Mouse (Mus musculus): ENCODE measurements around the gene Flvcr1. TPM values are rescaled to one million over a fixed set of nuclear protein-coding genes. Genes with fewer than 3 reads are reported as not detected.

The Flvcr1 gene
- polyA plus RNA-seq, 1 experiment from 2014 or later = 3.3 TPM

GRCm38 (mm10) chr1:190964992-190965780, 60.8 kb downstream of the Flvcr1 start:
- Histone ChIP-seq H3K36me3 (ENCODE audit: control insufficient read depth, insufficient read depth) (no peaks in the 10 kb centered on the region), H3K27me3 (ENCODE audit: control insufficient read depth, insufficient read depth, low read length) (no peaks in the 10 kb centered on the region), H3K27ac (ENCODE audit: low read length) (peak overlapping the region; percentile 81), H3K4me3 (ENCODE audit: low read length) (no peak overlapping the region), H3K9me3 (replicated peaks; ENCODE audit: control insufficient read depth, low read length) (no peaks in the 10 kb centered on the region), H3K4me2 (ENCODE audit: low read depth, low read length) (no peak overlapping the region), H3K4me1 (ENCODE audit: control insufficient read depth, insufficient read depth, low read length) (peaks cover 33% of the 10 kb centered on the region), H3K9ac (ENCODE audit: low read length) (no peak overlapping the region)
- WGBS = 36% methylated on average over 15 of the region's 15 CpGs
- peak; percentile 42; the same call in 1 of the 2 replicates for ATAC-seq (replicated peaks; ENCODE audit: extremely low read depth, insufficient read depth, low FRiP score)

GRCm38 (mm10) chr1:190962760-190963159, 63.2 kb downstream of the Flvcr1 start:
- H3K4me2 ChIP-seq (ENCODE audit: low read depth, low read length) = no peak overlapping the region
- WGBS = 86% methylated on average over 3 of the region's 3 CpGs
- H3K27ac ChIP-seq (ENCODE audit: low read length) = no peak overlapping the region
- H3K4me1 ChIP-seq (ENCODE audit: control insufficient read depth, insufficient read depth, low read length) = peaks cover 26% of the 10 kb centered on the region
- H3K4me3 ChIP-seq (ENCODE audit: low read length) = no peak overlapping the region
- no peaks in the 10 kb centered on the region for H3K9me3 ChIP-seq (replicated peaks; ENCODE audit: control insufficient read depth, low read length)
- H3K27me3 ChIP-seq (ENCODE audit: control insufficient read depth, insufficient read depth, low read length) = no peaks in the 10 kb centered on the region
- ATAC-seq (replicated peaks; ENCODE audit: extremely low read depth, insufficient read depth, low FRiP score) = no peak
- peaks cover 11% of the 10 kb centered on the region for H3K36me3 ChIP-seq (ENCODE audit: control insufficient read depth, insufficient read depth)
- H3K9ac ChIP-seq (ENCODE audit: low read length) = no peak overlapping the region

- no peak for ATAC-seq (replicated peaks; ENCODE audit: extremely low read depth, insufficient read depth, low FRiP score)
- peak overlapping the region; percentile 67 for H3K27ac ChIP-seq (ENCODE audit: low read length)
- H3K9ac ChIP-seq (ENCODE audit: low read length) = no peak overlapping the region
These were observed 67.1 kb downstream of the Flvcr1 start for GRCm38 (mm10) chr1:190958821-190959220.

More at GRCm38 (mm10) chr1:190958821-190959220, 67.1 kb downstream of the Flvcr1 start:
- Histone ChIP-seq H3K27me3 (ENCODE audit: control insufficient read depth, insufficient read depth, low read length) (no peaks in the 10 kb centered on the region), H3K9me3 (replicated peaks; ENCODE audit: control insufficient read depth, low read length) (no peaks in the 10 kb centered on the region), H3K4me1 (ENCODE audit: control insufficient read depth, insufficient read depth, low read length) (peaks cover 17% of the 10 kb centered on the region), H3K36me3 (ENCODE audit: control insufficient read depth, insufficient read depth) (peaks cover 34% of the 10 kb centered on the region), H3K4me3 (ENCODE audit: low read length) (no peak overlapping the region), H3K4me2 (ENCODE audit: low read depth, low read length) (no peak overlapping the region)
- 45% methylated on average over 5 of the region's 5 CpGs for WGBS

Other genes starting within 250 kb of the Flvcr1 start
- gene Rps6kc1, start 114.4 kb downstream of the Flvcr1 start, polyA plus RNA-seq (2015; fragmentation: Nextera tagmentation; extraction: Ambion mirVana) = 10.3 TPM in 2 replicates
- gene Angel2, start 101.0 kb downstream of the Flvcr1 start, polyA plus RNA-seq (2015; fragmentation: Nextera tagmentation; extraction: Ambion mirVana) = 29.5 and 30.1 TPM in 2 replicates
- 48.3 and 50.6 TPM in 2 replicates for gene Vash2, start 46.9 kb downstream of the Flvcr1 start, polyA plus RNA-seq (2015; fragmentation: Nextera tagmentation; extraction: Ambion mirVana)
- not detected in 2 replicates for gene Spata45, start 10.5 kb upstream of the Flvcr1 start, polyA plus RNA-seq (2015; fragmentation: Nextera tagmentation; extraction: Ambion mirVana)
- 17.9 and 20.3 TPM in 2 replicates for gene Tatdn3, start 36.8 kb upstream of the Flvcr1 start, polyA plus RNA-seq (2015; fragmentation: Nextera tagmentation; extraction: Ambion mirVana)
- gene Nsl1, start 36.9 kb upstream of the Flvcr1 start, polyA plus RNA-seq (2015; fragmentation: Nextera tagmentation; extraction: Ambion mirVana) = 12.0 and 15.4 TPM in 2 replicates
- 2.2 and 2.8 TPM in 2 replicates for gene Batf3, start 71.7 kb upstream of the Flvcr1 start, polyA plus RNA-seq (2015; fragmentation: Nextera tagmentation; extraction: Ambion mirVana)
- gene Fam71a, start 138.7 kb upstream of the Flvcr1 start, polyA plus RNA-seq (2015; fragmentation: Nextera tagmentation; extraction: Ambion mirVana) = not detected in 2 replicates
- 14.6 and 16.8 TPM in 2 replicates for gene Atf3, start 191.9 kb upstream of the Flvcr1 start, polyA plus RNA-seq (2015; fragmentation: Nextera tagmentation; extraction: Ambion mirVana)